Mouse (Mus musculus): ENCODE measurements around the gene Ccndbp1. TPM values are rescaled to one million over a fixed set of nuclear protein-coding genes. Genes with fewer than 3 reads are reported as not detected.

Ccndbp1 gene
- polyA plus RNA-seq, 1 experiment from 2014 or later: 40.3 TPM

DNA sequence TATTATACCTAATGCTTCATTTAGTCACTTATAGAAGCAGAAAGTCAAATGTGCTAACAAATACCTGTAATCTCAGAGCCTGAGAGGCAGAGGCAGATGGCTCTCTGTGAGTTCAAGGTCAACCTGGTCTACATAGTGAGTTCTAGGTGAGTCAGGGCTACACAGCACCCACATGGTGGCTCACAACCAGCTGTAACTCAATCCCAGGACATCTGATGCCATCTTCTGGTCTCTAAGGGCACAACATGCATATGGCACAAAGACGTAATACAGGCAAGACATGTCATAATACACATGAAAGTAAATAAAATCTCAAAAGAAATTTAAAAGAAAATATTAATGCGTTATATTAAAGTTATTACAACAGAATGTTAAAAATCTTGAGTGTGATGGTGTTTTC lies 4.6 kb upstream of the Ccndbp1 start:
- peaks cover 3% of the 10 kb centered on the region; the same call in 1 of the 2 replicates for H3K27me3 ChIP-seq
- 70% methylated on average over 2 of the region's 2 CpGs for WGBS
- no peak overlapping the region for H3K4me3 ChIP-seq (replicated peaks)
- no peak overlapping the region for H3K27ac ChIP-seq
- ATAC-seq (ENCODE audit: insufficient number of reproducible peaks, insufficient read depth, low FRiP score, low TSS enrichment, low read depth): no peak
- H3K9me3 ChIP-seq: no peaks in the 10 kb centered on the region
- H3K4me2 ChIP-seq: no peak overlapping the region
- no peaks in the 10 kb centered on the region for H3K4me1 ChIP-seq (replicated peaks)
- no peaks in the 10 kb centered on the region for H3K36me3 ChIP-seq
- H3K9ac ChIP-seq (replicated peaks): no peak overlapping the region

DNA sequence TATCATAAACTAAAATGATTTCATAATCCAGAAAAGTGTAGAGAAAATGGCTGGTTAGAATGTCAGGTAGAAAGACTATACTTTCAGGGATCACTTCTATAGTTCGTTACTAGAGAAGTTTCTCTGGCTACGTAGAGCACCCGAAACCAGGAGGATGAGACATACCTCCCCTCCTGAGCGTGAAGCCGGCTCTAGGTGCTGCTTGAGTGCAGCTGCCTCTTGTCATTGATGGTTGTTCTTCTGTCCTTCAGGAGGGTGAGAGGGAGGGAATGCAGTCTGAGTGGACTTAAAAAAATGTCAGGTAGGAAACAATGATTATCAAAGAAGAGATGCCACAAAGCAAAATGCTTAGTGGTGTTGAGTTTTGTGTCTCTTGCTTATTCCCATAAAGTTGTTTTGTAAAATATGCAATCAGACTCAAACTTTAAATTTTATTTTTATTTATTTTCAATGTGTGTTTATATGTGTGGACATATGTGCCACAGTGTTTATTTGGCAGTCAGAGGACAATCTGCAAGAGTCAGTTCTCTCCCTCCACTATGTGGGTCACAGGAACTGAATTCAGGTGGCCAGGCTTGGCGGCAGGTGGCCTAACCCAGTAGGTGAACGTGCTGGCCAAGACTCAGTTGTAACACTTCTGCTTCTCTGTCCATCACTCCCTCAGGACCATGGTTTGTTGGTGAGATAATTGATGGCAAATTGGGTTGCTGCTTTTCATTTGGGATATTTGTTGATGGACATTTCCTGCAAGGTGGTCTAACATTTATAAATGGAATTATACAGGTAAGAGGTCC lies 4.0 kb upstream of the Ccndbp1 start:
- Histone ChIP-seq H3K4me1 (replicated peaks) (peaks cover 5% of the 10 kb centered on the region), H3K9me3 (no peaks in the 10 kb centered on the region), H3K36me3 (no peaks in the 10 kb centered on the region), H3K4me3 (replicated peaks) (no peak overlapping the region), H3K27ac (no peak overlapping the region), H3K4me2 (no peak overlapping the region), H3K9ac (replicated peaks) (no peak overlapping the region), H3K27me3 (peaks cover 3% of the 10 kb centered on the region; the same call in 1 of the 2 replicates)
- 85% methylated on average over 7 of the region's 7 CpGs for WGBS
- no peak for ATAC-seq (ENCODE audit: insufficient number of reproducible peaks, insufficient read depth, low FRiP score, low TSS enrichment, low read depth)

DNA sequence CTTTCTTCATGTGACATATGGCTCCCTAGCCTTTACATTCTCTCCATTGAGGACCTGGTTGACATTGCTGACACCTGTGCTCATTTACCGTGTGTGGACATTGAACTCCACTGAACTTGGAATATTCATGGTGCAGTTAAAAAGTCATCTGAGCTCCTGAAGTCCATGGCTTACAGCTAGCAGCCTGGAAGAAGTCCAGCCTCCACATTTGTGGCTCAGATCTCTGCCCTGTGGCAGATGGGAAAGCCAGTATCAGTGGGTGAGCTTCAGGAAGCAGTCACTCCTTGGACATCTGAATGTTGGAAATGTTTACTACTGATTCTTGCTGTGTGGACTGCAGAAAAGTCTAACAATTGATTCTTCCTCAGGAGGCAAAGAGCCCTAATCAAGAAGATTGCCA lies 1.2 kb upstream of the Ccndbp1 start:
- Histone ChIP-seq H3K36me3 (peaks cover 7% of the 10 kb centered on the region; the same call in 1 of the 2 replicates), H3K4me1 (replicated peaks) (peaks cover 8% of the 10 kb centered on the region), H3K4me2 (no peak overlapping the region), H3K9ac (replicated peaks) (no peak overlapping the region), H3K27ac (no peak overlapping the region), H3K27me3 (no peaks in the 10 kb centered on the region), H3K4me3 (replicated peaks) (no peak overlapping the region), H3K9me3 (no peaks in the 10 kb centered on the region)
- no peak for ATAC-seq (ENCODE audit: insufficient number of reproducible peaks, insufficient read depth, low FRiP score, low TSS enrichment, low read depth)
- 81% methylated on average over 1 of the region's 1 CpGs for WGBS

DNA sequence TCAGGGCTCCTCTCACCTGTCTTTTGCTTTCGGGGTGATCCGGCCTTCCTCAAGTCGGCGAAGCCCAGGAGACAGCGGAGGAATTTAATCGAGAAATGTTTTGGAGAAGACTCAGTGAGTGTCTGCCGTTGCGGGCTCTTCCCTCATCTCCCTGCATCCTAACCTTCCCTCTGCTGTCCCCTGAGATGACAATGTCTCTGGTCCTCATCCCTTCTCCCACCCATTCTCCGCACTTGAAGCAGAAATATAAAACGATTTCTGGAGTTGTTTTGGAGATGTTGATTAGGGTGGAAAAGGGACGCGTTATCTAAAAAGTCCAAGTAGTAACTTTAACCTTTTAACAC lies 433 bp downstream of the Ccndbp1 start:
- 2% methylated on average over 12 of the region's 12 CpGs for WGBS
- ATAC-seq (ENCODE audit: insufficient number of reproducible peaks, insufficient read depth, low FRiP score, low TSS enrichment, low read depth): no peak

DNA sequence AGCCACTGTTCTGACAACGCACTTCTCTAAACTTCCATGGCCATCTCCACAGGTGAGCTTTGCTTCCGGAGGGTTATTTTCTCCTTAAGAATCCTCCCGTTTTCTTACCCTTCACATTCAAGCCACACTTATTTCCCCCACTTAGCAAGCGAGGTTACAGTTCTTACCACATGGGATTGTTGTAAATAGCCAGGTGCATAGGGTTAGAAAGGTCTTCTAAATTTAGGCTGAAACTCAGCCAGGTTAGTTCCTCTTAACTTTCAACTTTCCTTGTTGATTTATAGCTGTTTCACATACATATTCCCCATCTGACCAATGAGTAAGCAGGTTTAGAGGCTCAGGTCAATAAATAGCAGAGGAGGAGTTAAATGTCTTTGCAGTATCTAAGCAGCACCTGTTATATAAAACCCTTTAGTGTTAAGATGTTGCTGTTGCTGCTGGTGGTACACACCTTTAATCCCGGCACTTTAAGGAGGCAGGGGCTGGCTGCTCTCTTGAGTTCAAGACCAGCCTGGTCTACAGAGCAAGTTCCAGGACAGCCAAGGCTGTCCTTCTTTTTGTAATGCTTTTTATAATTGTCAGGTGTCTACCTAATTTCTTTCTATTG lies 971 bp downstream of the Ccndbp1 start:
- peak overlapping the region; percentile 69 for H3K9ac ChIP-seq (replicated peaks)
- no peaks in the 10 kb centered on the region for H3K27me3 ChIP-seq
- 24% methylated on average over 5 of the region's 5 CpGs for WGBS
- peak overlapping the region; percentile 83 for H3K4me3 ChIP-seq (replicated peaks)
- peaks cover 21% of the 10 kb centered on the region for H3K36me3 ChIP-seq
- no peak overlapping the region for H3K27ac ChIP-seq
- no peak for ATAC-seq (ENCODE audit: insufficient number of reproducible peaks, insufficient read depth, low FRiP score, low TSS enrichment, low read depth)
- peaks cover 8% of the 10 kb centered on the region for H3K4me1 ChIP-seq (replicated peaks)
- no peaks in the 10 kb centered on the region for H3K9me3 ChIP-seq
- H3K4me2 ChIP-seq: peak overlapping the region; percentile 83

More for the DNA sequence above, 433 bp downstream of the Ccndbp1 start:
- peaks cover 18% of the 10 kb centered on the region for H3K36me3 ChIP-seq
- H3K4me1 ChIP-seq (replicated peaks): peaks cover 8% of the 10 kb centered on the region
- no peaks in the 10 kb centered on the region for H3K9me3 ChIP-seq
- H3K4me2 ChIP-seq: peak overlapping the region; percentile 83
- peak overlapping the region; percentile 62; the same call in 1 of the 2 replicates for H3K27ac ChIP-seq
- peak overlapping the region; percentile 83 for H3K4me3 ChIP-seq (replicated peaks)
- no peaks in the 10 kb centered on the region for H3K27me3 ChIP-seq
- peak overlapping the region; percentile 69 for H3K9ac ChIP-seq (replicated peaks)

DNA sequence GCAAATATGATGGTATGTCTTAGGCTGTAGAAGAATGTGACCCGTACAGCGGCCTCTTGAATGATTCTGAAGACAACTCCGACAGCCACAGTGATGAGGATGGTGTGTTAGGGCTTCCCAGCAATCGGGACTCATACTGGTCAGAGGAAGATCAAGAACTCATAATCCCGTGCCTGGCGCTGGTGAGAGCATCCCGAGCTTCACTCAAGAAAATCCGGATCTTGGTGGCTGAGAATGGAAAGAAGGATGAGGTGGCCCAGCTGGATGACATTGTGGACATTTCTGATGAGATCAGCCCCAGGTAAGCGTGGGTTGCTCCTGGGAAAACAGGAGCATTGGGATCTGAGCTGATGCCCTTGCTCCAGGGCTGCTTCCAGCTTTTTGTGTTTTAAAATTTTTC lies 4.5 kb downstream of the Ccndbp1 start:
- H3K27me3 ChIP-seq: no peaks in the 10 kb centered on the region
- 93% methylated on average over 9 of the region's 9 CpGs for WGBS
- H3K9me3 ChIP-seq: no peaks in the 10 kb centered on the region
- ATAC-seq (ENCODE audit: insufficient number of reproducible peaks, insufficient read depth, low FRiP score, low TSS enrichment, low read depth): no peak
- no peak overlapping the region for H3K9ac ChIP-seq (replicated peaks)
- H3K4me2 ChIP-seq: no peak overlapping the region
- peaks cover 42% of the 10 kb centered on the region for H3K36me3 ChIP-seq
- H3K27ac ChIP-seq: no peak overlapping the region
- H3K4me1 ChIP-seq (replicated peaks): peaks cover 8% of the 10 kb centered on the region
- no peak overlapping the region for H3K4me3 ChIP-seq (replicated peaks)

DNA sequence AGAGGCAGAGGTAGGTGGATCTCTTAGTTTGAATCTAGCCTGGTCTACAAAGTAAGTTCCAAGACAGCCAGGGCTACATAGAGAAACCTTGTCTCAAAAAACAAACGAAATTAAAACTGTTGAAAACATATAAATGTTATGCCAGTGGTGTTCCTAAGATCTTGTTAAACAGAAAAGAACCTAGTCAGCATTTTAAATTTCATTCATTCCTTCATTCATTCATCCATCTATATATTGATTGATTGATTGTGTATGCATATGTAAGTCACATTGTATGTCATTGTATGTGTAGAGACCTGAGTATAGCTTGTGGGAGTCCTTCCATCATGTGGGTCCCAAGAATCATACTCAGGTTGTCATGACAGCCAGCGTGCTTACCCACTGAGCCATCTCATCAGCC lies 7.3 kb downstream of the Ccndbp1 start:
- H3K36me3 ChIP-seq: peaks cover 46% of the 10 kb centered on the region
- H3K4me2 ChIP-seq: no peak overlapping the region
- no peaks in the 10 kb centered on the region for H3K27me3 ChIP-seq
- H3K4me1 ChIP-seq (replicated peaks): no peaks in the 10 kb centered on the region
- H3K9ac ChIP-seq (replicated peaks): no peak overlapping the region
- ATAC-seq (ENCODE audit: insufficient number of reproducible peaks, insufficient read depth, low FRiP score, low TSS enrichment, low read depth): no peak
- H3K9me3 ChIP-seq: no peaks in the 10 kb centered on the region
- H3K4me3 ChIP-seq (replicated peaks): no peak overlapping the region
- 86% methylated on average over 2 of the region's 2 CpGs for WGBS
- H3K27ac ChIP-seq: no peak overlapping the region

DNA sequence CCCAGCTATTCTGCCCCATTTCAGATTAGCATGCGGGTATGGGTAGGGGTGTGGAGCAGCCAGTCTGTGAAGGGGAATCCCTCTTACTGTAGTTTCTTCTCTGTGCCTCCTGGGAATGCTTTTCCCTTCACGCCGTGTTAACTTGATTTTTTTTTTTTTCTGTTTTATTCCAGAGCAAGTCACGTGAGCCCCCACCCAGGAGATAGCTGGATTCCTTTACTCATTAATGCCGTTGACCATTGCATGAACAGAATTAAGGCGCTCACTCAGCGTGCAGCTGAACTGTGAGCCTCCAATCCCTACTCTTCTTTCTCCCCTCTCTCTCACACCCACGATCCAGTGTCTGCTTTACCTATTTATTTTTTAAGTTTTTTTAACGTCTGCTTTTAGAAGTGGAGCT lies 8.0 kb downstream of the Ccndbp1 start:
- H3K9ac ChIP-seq (replicated peaks): no peak overlapping the region
- 89% methylated on average over 9 of the region's 9 CpGs for WGBS
- H3K9me3 ChIP-seq: no peaks in the 10 kb centered on the region

DNA sequence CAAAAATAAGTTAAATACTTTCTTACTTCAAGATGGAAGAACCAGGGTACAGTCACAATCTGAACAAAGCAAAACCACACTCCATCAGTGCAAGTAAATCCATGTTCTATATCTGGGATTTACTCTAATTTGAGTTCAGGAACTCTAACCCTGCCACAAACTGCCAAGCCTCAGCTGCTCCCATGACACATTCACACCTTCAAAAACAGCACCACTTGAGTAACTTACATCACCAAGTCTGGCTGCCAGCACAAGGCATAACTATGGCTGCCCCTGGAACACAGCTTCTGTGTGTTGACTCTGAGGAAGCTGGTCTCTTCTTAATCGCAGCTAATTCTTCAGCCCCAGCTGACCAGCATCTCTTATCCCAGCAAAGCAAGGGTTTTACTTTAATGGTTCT lies 8.9 kb downstream of the Ccndbp1 start:
- WGBS: 97% methylated on average over 1 of the region's 1 CpGs
- Histone ChIP-seq H3K9me3 (no peaks in the 10 kb centered on the region), H3K4me2 (no peak overlapping the region), H3K27me3 (no peaks in the 10 kb centered on the region), H3K4me3 (replicated peaks) (no peak overlapping the region), H3K36me3 (peaks cover 38% of the 10 kb centered on the region), H3K27ac (no peak overlapping the region), H3K4me1 (replicated peaks) (no peaks in the 10 kb centered on the region), H3K9ac (replicated peaks) (no peak overlapping the region)
- no peak for ATAC-seq (ENCODE audit: insufficient number of reproducible peaks, insufficient read depth, low FRiP score, low TSS enrichment, low read depth)

More for the DNA sequence above, 8.0 kb downstream of the Ccndbp1 start:
- no peak for ATAC-seq (ENCODE audit: insufficient number of reproducible peaks, insufficient read depth, low FRiP score, low TSS enrichment, low read depth)
- no peak overlapping the region for H3K4me2 ChIP-seq
- H3K4me1 ChIP-seq (replicated peaks): no peaks in the 10 kb centered on the region
- H3K36me3 ChIP-seq: peaks cover 46% of the 10 kb centered on the region
- no peak overlapping the region for H3K4me3 ChIP-seq (replicated peaks)
- H3K27me3 ChIP-seq: no peaks in the 10 kb centered on the region
- H3K27ac ChIP-seq: no peak overlapping the region

DNA sequence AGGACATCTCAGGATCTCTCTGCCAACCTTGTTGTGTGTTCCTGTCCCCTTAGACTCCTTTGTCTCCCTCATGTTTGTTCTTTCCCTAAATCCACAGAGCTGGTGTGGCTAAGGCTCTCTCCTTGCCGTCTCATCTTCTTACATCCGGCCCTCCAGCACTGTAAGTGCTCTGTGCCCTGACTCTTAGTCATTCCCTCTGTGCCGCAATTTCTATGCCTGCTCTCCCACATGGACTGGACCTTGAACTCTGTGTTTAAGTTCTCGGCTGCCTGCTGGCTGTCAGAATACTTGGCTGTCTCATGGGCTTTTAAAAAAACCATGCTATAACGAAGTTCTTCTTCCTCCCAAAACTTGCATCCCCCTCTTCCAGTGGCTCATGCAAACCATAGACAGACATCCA lies 14.7 kb downstream of the Ccndbp1 start:
- no peaks in the 10 kb centered on the region for H3K27me3 ChIP-seq
- no peak overlapping the region for H3K4me3 ChIP-seq (replicated peaks)
- WGBS: 78% methylated on average over 5 of the region's 5 CpGs
- H3K4me2 ChIP-seq: no peak overlapping the region
- H3K9ac ChIP-seq (replicated peaks): no peak overlapping the region
- H3K4me1 ChIP-seq (replicated peaks): no peaks in the 10 kb centered on the region
- peaks cover 2% of the 10 kb centered on the region for H3K36me3 ChIP-seq
- H3K9me3 ChIP-seq: no peaks in the 10 kb centered on the region
- ATAC-seq (ENCODE audit: insufficient number of reproducible peaks, insufficient read depth, low FRiP score, low TSS enrichment, low read depth): no peak
- H3K27ac ChIP-seq: no peak overlapping the region

DNA sequence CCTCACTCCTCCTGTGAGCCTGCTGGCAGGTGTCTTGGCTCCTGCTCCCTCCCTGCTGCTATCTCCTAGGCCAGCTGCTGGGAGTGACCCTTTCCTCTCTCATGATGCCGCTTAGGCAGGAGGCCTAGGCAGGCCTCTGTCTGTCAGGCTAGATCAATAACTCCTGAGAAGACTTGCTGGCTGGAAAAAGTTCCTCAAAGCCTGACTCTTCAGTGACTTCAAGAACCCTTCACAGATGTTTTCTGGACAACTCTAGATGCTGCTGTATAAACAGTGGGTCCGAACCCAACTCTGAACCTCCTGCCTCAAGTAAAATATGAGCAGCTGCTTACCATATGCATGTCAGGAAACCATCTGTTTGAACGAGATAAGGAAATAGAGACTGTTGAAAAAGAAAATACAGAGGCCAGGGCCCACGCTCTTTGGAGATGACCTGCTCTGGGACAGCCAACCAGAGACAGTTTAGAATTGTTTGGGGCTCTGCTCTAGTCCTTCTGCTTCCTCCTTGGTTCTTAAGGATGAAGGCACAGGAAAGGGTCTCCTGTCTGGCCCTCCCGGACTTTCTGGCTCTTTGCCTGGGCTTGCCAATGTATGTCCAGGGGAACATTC lies 28.6 kb downstream of the Ccndbp1 start, which contains the start of gene Epb42:
TSS of gene Epb42 (minus strand) at position 340 of the 609 bp plus-strand sequence.
- 62% methylated on average over 5 of the region's 5 CpGs for WGBS
- no peaks in the 10 kb centered on the region for H3K36me3 ChIP-seq
- no peak for ATAC-seq (ENCODE audit: insufficient number of reproducible peaks, insufficient read depth, low FRiP score, low TSS enrichment, low read depth)
- H3K9me3 ChIP-seq: no peaks in the 10 kb centered on the region
- no peaks in the 10 kb centered on the region for H3K4me1 ChIP-seq (replicated peaks)
- H3K27ac ChIP-seq: no peak within 1 kb of the TSS
- no peak within 1 kb of the TSS for H3K4me2 ChIP-seq
- 0 out of 2 replicates have a peak, but pooled peaks cover 3% of the 10 kb centered on the region for H3K27me3 ChIP-seq
- no peak within 1 kb of the TSS for H3K4me3 ChIP-seq (replicated peaks)
- H3K9ac ChIP-seq (replicated peaks): no peak within 1 kb of the TSS

Measured in limb, embryonic 12.5 days (tissue).